Mouse (Mus musculus) liver, embryonic 15.5 days (tissue): ENCODE data around the gene Med4. TPM values are rescaled to one million over a fixed set of nuclear protein-coding genes. Genes with fewer than 3 reads are reported as not detected.

Experiments used
- ATAC-seq: fragments of 200-750 bp; cut with Nextera tagmentation; 2 replicates; pipeline ENCODE4 v1.8.0; 2017; ENCODE audit warnings: moderate number of reproducible peaks, mild to moderate bottlenecking, moderate library complexity; ENCODE audit not compliant: insufficient read depth
- H3K27ac ChIP-seq: fragments of 300-500 bp; sonication (generic); replicated peaks from 2 replicates; pipeline ENCODE4 v1.5.1; 2015; ENCODE audit warnings: mild to moderate bottlenecking, inconsistent platforms
- H3K27me3 ChIP-seq: fragments of 300-500 bp; sonication (generic); 2 replicates; pipeline ENCODE4 v1.6.1; 2015; ENCODE audit warnings: mild to moderate bottlenecking, inconsistent platforms
- H3K36me3 ChIP-seq: fragments of 300-500 bp; sonication (generic); replicated peaks from 2 replicates; pipeline ENCODE4 v1.6.1; 2015; ENCODE audit warnings: moderate library complexity, mild to moderate bottlenecking, inconsistent platforms
- H3K4me1 ChIP-seq: fragments of 300-500 bp; sonication (generic); replicated peaks from 2 replicates; pipeline ENCODE4 v1.6.1; 2015; ENCODE audit warnings: inconsistent platforms
- H3K4me2 ChIP-seq: fragments of 300-500 bp; sonication (generic); 2 replicates; pipeline ENCODE4 v1.6.1; 2015; ENCODE audit warnings: moderate library complexity, mild to moderate bottlenecking, inconsistent platforms
- H3K4me3 ChIP-seq: fragments of 300-500 bp; sonication (generic); replicated peaks from 2 replicates; pipeline ENCODE4 v1.5.1; 2015; ENCODE audit warnings: mild to moderate bottlenecking, inconsistent platforms
- H3K9ac ChIP-seq: fragments of 300-500 bp; sonication (generic); 2 replicates; pipeline ENCODE4 v1.6.1; 2015; ENCODE audit warnings: moderate library complexity, mild to moderate bottlenecking, inconsistent platforms
- H3K9me3 ChIP-seq: fragments of 300-500 bp; sonication (generic); replicated peaks from 2 replicates; pipeline ENCODE4 v1.6.1; 2016; ENCODE audit warnings: inconsistent platforms
- WGBS: fragments of 180-500 bp; shearing (Covaris S2); methylation state at CpG from one replicate; pipeline ENCODE4 v1.1.7; 2015; ENCODE audit warnings: mixed read lengths; ENCODE audit not compliant: insufficient replicate concordance; 5-methylcytosine and 5-hydroxymethylcytosine counted together
- polyA plus RNA-seq: library from polyadenylated mRNA; unstranded; fragments of >200 nt; fragmentation: Nextera tagmentation; extraction: Ambion mirVana; gene quantifications from 2 replicates; pipeline ENCODE4 v1.2.1, GENCODE M21; 2015

The Med4 gene
- polyA plus RNA-seq: 29.3 and 29.4 TPM in 2 replicates

DNA sequence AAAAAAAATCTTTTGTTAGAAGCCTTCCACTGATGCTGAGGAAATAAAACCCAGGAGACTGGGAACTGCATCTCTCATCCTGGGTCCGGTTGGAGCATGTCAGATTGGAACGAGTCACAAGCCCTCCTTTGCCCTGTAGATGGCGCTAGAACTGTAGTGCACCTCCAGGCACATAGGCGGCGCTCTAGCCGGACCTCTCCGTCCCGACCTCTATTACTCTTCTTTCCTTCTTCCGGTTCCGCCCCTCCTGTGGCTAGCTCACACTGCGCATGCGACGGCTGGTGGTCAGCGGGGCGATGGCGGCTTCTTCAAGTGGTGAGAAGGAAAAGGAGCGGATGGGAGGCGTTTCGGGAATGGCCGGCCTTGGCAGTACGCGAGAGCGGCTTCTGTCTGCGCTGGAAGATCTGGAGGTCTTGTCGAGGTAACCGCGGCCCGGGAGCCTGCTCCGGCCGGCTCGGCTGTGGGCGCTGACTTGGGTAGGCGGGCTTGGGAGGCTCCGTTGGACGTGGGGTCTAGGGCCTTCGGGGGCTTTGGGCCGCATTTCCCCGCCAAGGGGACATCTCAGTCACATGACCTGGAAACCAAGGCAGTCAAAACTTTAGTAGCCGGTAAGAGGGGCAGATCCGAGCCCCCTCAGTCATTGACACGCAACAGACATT, at the start of gene Med4:
Med4 (plus strand) TSS at position 261 of the 659 bp plus-strand sequence.
- H3K4me3 ChIP-seq: peak within 1 kb of the TSS; percentile 95
- H3K4me2 ChIP-seq: peak within 1 kb of the TSS; percentile 90
- peak; percentile 90 for ATAC-seq
- peaks cover 18% of the 10 kb centered on the region; the same call in 1 of the 2 replicates for H3K36me3 ChIP-seq
- H3K9me3 ChIP-seq: no peaks in the 10 kb centered on the region
- peak within 1 kb of the TSS; percentile 39; the same call in 1 of the 2 replicates for H3K27ac ChIP-seq
- peaks cover 29% of the 10 kb centered on the region for H3K4me1 ChIP-seq
- no peaks in the 10 kb centered on the region for H3K27me3 ChIP-seq
- WGBS: under 1% methylated on average over 41 of the region's 41 CpGs
- H3K9ac ChIP-seq: peak within 1 kb of the TSS; percentile 93

DNA sequence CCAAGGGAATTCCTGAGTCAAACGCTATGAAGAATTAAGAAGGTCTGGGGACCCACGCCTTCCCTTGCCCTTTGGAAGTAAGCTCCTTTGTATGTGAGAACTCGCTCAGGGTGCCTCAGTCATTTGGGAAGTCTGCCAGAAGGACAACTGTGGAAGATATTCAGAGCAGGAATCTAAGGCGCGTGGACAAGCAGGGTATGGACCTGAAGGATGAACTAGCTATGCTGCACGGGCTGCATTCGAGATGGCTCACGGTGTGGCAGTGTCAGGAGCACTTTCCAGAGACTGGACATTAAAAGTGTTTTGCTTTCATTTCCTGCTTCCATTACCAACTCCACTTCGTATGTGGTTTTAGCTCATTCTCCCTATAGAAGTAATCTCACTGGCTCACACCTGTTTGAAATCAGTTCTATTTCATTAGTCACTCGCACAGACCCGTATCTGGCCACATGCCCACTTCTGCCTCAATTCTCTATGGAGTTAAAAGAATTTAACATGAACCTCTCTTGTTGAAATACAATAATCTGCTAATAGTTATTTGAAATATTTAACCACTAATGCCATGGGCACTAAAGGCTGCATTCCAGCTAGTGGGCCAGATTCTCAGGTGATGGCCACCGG, 49.2 kb upstream of the Med4 start:
- Histone ChIP-seq H3K4me2 (no peak overlapping the region), H3K9me3 (no peaks in the 10 kb centered on the region), H3K4me3 (no peak overlapping the region), H3K9ac (no peak overlapping the region), H3K27ac (no peak overlapping the region), H3K36me3 (no peaks in the 10 kb centered on the region), H3K4me1 (no peaks in the 10 kb centered on the region), H3K27me3 (no peaks in the 10 kb centered on the region)
- no peak for ATAC-seq
- 68% methylated on average over 12 of the region's 12 CpGs for WGBS

DNA sequence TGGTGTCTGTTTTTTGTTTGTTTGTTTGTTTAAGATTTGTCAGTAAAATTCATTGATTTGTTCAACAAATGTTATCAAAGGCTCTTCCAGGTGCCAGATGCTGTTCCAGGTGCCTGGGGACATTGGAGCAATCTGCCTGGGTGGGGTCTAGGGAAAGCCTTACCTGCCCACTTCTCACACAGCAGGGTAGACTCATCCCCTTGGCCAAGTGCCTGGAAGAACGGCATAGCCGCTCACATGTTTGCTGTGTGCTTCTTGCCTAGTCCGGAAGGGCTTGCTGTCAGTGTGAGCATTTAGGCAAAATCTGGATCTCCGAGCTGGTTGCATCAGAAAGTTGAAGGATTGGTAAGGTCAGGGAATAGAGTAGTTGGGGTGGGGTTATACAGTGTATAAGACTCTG, 47.6 kb upstream of the Med4 start:
- H3K27me3 ChIP-seq: no peaks in the 10 kb centered on the region
- H3K27ac ChIP-seq: no peak overlapping the region
- no peaks in the 10 kb centered on the region for H3K4me1 ChIP-seq
- no peak overlapping the region for H3K4me3 ChIP-seq
- no peaks in the 10 kb centered on the region for H3K36me3 ChIP-seq
- H3K9ac ChIP-seq: no peak overlapping the region
- ATAC-seq: no peak
- H3K9me3 ChIP-seq: no peaks in the 10 kb centered on the region
- WGBS: 68% methylated on average over 4 of the region's 4 CpGs
- H3K4me2 ChIP-seq: no peak overlapping the region

DNA sequence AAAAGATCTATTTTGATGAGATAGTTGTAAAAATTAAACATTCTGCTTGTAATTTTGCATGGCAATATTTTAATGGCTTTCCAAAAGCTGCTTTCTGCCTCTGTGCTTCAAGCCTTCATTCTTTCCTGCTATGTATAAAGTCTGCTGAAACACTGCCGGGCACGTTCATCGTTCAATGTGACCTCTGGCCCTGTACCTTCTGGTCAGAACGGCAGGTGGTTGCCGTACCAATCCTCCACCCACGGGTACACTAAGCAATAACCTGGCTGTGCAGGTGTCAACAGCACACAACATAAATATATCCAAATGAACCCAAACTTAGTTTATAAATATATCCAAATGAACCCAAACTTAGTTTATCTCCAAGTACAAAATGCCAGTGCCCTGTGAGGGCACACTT, 42.1 kb upstream of the Med4 start:
- Histone ChIP-seq H3K4me3 (no peak overlapping the region), H3K36me3 (no peaks in the 10 kb centered on the region), H3K27ac (no peak overlapping the region), H3K9me3 (no peaks in the 10 kb centered on the region), H3K4me2 (no peak overlapping the region), H3K27me3 (no peaks in the 10 kb centered on the region), H3K4me1 (no peaks in the 10 kb centered on the region), H3K9ac (no peak overlapping the region)
- WGBS: 71% methylated on average over 6 of the region's 6 CpGs
- ATAC-seq: 0 out of 2 replicates have a peak, but pooled peaks have one; percentile 47

DNA sequence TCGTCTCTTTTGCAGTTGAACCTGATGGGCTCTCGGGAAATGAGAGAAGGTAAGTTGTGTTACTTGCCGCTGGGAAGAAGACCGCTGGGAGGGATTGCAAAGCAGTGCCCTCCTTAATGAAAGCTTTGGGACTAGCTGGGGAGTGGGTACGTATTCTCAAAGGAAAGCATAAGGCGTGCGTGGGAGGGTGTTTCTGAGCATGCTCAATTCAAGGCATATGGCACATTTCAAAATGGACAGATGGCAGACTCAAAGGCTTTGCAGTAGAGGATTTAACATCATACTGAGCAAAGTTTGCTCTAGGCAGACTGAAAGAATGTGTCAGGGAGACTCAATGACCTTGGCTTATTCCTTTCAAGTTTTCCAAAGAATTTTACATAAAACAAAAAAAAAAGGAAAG, 40.3 kb upstream of the Med4 start:
- no peaks in the 10 kb centered on the region for H3K36me3 ChIP-seq
- WGBS: 67% methylated on average over 7 of the region's 7 CpGs
- H3K27me3 ChIP-seq: no peaks in the 10 kb centered on the region
- peaks cover 9% of the 10 kb centered on the region; the same call in 1 of the 2 replicates for H3K4me1 ChIP-seq
- H3K4me3 ChIP-seq: no peak overlapping the region
- H3K9me3 ChIP-seq: no peaks in the 10 kb centered on the region
- no peak overlapping the region for H3K9ac ChIP-seq
- no peak overlapping the region for H3K4me2 ChIP-seq
- no peak for ATAC-seq
- H3K27ac ChIP-seq: no peak overlapping the region

DNA sequence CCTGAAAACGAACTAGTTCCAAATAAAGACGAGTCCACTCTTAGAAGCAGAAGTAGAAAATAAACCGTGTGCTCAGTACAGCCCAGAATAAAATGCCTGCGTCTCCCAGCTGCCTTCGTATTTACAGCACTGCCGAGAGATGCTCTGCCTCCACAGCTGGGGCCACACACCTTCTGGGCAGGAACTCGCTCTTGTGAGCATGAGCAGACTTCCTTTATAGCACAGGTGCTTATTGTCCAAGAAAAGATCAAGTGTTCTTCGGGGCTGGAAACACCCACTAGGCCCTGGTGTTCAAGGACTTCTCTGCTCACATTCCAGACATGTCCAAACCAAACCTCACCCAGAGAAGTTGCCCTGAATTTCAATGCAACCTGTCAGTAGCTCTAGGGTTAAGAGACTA, 39.2 kb upstream of the Med4 start:
- no peak overlapping the region for H3K4me2 ChIP-seq
- no peaks in the 10 kb centered on the region for H3K9me3 ChIP-seq
- WGBS: 60% methylated on average over 8 of the region's 8 CpGs
- no peak for ATAC-seq
- H3K36me3 ChIP-seq: no peaks in the 10 kb centered on the region
- no peak overlapping the region for H3K4me3 ChIP-seq
- no peak overlapping the region for H3K27ac ChIP-seq
- peaks cover 11% of the 10 kb centered on the region; the same call in 1 of the 2 replicates for H3K4me1 ChIP-seq
- no peak overlapping the region for H3K9ac ChIP-seq
- H3K27me3 ChIP-seq: no peaks in the 10 kb centered on the region

DNA sequence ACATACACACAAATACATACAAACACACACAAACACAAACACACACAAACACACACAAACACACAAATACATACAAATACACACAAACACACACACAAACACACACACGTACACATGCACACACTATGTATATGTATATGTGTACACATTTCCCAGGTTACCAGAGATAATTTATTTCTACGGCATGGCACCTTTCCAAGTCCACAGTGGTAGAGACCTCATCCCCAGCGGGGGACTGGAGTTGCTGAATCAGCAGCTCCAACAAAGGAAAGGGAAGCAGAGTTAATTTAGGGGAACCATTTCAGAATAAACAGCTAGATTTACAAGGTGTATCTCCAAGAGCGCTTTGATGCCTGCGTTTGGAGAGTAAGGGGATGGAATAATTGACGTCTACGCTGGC, 37.6 kb upstream of the Med4 start:
- Histone ChIP-seq H3K27me3 (no peaks in the 10 kb centered on the region), H3K36me3 (no peaks in the 10 kb centered on the region), H3K27ac (no peak overlapping the region), H3K9ac (no peak overlapping the region), H3K4me1 (peaks cover 11% of the 10 kb centered on the region; the same call in 1 of the 2 replicates), H3K4me3 (no peak overlapping the region), H3K9me3 (no peaks in the 10 kb centered on the region), H3K4me2 (no peak overlapping the region)
- 62% methylated on average over 7 of the region's 7 CpGs for WGBS
- no peak for ATAC-seq

DNA sequence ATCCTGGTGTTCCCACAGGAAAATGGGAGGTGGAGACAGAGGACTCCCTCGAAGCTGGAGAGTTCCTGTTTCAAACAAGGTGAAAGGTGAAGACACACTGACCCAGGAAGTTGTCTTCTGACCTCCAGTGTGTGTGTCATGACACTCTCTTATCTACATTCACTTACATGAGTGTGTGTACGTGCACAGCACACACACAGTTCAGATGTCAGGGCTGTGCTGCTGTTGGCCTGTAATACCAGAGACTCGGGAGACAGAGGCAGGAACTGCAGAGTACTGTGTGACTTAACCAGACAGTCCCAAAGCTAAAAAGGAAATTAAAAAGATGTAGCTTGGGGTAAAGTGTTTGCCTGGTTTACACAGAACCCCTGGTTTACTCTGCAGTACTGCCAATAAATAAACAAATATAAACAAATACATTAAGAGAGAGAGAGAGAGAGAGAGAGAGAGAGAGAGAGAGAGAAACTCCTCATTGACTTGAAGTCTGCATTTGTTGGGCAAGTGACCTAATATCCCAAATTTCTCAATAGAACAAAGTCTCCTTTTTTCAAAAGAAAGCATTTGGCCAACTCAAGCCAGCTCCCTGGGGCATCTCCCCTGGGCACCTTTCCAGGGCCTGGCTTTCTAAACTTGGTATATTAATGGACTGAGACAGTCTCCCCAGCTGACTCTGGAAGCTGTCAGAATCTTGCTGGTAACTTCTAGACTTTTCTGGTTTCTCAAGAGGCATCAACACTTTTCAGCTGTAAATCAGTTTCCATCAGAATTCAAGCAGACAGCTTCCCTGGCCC, 36.0 kb upstream of the Med4 start:
- H3K27ac ChIP-seq: no peak overlapping the region
- no peak for ATAC-seq

DNA sequence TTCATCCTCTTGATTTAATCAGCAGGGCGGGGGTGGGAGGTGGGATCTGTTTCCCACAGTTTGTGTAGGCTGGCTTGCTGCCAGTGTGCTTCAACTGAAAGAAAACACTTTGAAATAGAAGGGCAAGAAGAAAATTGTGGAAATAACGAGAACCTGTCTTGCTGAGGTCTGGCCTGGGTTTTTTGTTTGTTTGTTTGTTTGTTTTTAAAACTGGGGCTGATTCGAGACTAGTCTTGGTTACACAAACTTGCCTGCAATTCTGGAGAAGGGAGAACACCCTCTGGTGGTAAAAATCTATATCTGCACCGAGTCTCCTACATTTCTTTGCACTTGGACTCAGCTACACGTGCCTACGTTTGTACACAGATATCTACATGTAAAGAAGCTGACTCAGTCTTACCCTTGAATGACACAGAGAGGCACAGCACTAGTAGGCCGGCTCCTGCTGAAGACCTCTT, 35.2 kb upstream of the Med4 start:
- Histone ChIP-seq H3K27ac (no peak overlapping the region), H3K27me3 (no peaks in the 10 kb centered on the region), H3K9me3 (no peaks in the 10 kb centered on the region), H3K4me2 (no peak overlapping the region), H3K9ac (no peak overlapping the region), H3K4me3 (no peak overlapping the region), H3K36me3 (no peaks in the 10 kb centered on the region), H3K4me1 (peaks cover 11% of the 10 kb centered on the region; the same call in 1 of the 2 replicates)
- ATAC-seq: no peak
- 6% methylated on average over 7 of the region's 7 CpGs for WGBS

More for the DNA sequence above, 36.0 kb upstream of the Med4 start:
- H3K4me1 ChIP-seq: peaks cover 11% of the 10 kb centered on the region; the same call in 1 of the 2 replicates
- H3K4me3 ChIP-seq: no peak overlapping the region
- H3K27me3 ChIP-seq: no peaks in the 10 kb centered on the region
- no peak overlapping the region for H3K9ac ChIP-seq
- 22% methylated on average over 3 of the region's 3 CpGs for WGBS
- no peaks in the 10 kb centered on the region for H3K9me3 ChIP-seq
- H3K36me3 ChIP-seq: no peaks in the 10 kb centered on the region
- no peak overlapping the region for H3K4me2 ChIP-seq

DNA sequence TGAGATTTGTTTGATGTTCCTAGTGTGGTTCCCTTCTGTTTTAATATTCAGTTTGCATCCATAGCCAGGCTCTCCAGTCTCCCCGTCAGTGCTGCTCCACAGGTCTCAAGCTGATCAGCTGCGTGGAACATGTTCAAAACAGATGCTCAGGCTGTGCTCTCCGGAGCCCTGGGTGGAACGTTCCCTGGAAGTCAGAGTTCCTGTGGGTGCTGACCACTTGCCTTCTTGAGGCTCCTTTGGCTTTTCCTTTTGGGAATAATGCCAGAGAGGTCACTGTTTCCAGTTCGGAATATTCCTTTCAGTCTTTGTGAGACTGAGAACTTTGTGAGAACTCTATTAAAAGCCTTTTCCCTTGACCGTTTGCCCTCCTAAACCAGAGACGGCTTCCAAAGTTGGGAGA, 34.3 kb upstream of the Med4 start:
- H3K27me3 ChIP-seq: no peaks in the 10 kb centered on the region
- H3K4me3 ChIP-seq: no peak overlapping the region
- H3K4me1 ChIP-seq: peaks cover 11% of the 10 kb centered on the region; the same call in 1 of the 2 replicates
- H3K36me3 ChIP-seq: no peaks in the 10 kb centered on the region
- no peaks in the 10 kb centered on the region for H3K9me3 ChIP-seq
- 73% methylated on average over 7 of the region's 7 CpGs for WGBS
- no peak for ATAC-seq
- H3K4me2 ChIP-seq: no peak overlapping the region
- no peak overlapping the region for H3K9ac ChIP-seq
- H3K27ac ChIP-seq: no peak overlapping the region

DNA sequence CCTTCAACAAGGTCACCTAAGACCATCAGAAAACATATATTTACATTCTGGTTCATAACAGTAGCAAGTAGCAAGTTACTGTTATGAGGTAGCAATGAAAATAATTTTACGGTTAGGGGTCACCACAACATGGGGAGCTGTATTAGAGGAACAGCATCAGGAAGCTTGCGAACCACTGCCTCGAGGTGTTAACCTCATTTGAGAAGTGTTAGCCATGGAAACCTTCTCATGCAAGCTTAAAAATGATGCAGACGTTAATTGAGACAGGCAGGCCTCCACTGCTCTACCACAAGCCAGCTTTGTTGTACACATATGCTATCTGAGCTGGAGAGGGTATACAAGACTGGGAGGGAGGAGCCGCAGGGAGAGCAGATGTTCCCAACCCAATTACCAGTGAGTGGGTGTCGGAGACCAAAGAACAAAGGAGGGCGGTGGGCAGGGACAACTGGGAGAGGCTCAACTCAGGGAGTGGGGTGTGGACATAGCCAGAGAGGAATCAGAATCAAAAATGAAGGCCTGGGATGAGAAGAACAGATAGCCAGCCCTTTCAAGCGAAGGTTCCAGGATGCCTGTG, 33.4 kb upstream of the Med4 start:
- ATAC-seq: no peak
- Histone ChIP-seq H3K4me3 (no peak overlapping the region), H3K9me3 (no peaks in the 10 kb centered on the region), H3K27me3 (no peaks in the 10 kb centered on the region), H3K4me1 (peaks cover 11% of the 10 kb centered on the region; the same call in 1 of the 2 replicates), H3K4me2 (no peak overlapping the region), H3K36me3 (no peaks in the 10 kb centered on the region), H3K9ac (no peak overlapping the region), H3K27ac (no peak overlapping the region)
- WGBS: 71% methylated on average over 8 of the region's 8 CpGs
